Mouse (Mus musculus): ENCODE data around the gene Kif20b.
A peak's percentile ranks its signal among the peaks of the same experiment; 100 is the strongest.

Gene Kif20b

DNA sequence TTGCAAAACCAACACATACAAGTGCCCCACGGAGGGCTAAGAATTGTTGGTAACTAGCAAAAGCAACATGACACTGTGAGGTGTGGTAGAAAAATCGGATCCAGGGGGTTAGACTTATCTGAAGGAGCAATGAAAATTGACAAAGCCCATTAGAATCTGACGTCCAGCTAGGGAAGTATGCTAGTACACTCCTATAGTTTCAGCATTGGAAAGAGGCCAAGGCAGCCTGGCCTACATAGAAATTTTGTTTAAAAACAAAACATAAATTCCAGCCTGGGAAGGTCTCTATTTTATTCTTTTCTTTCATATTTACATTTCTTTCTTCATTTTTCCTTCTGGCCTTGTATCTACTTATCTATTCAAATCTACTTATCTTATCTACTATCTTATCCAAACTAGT, 1.6 kb upstream of the Kif20b start:
- DNase-seq: no peak

DNA sequence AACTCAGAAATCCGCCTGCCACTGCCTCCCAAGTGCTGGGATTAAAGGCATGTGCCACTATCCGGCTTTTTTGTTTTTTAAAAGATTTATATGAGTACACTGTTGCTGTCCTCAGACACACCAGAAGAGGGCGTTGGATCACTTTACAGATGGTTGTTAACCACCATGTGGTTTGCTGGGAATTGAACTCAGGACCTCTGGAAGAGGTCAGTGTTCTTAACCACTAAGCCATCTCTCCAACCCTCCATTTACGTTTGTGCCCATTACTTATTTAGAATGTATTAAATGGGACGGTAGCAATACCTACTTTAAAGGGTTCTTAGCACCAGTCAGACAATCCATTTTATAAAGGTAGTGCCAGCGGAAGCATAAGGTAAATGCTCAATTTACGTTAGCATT, 909 bp upstream of the Kif20b start:
- no peak for DNase-seq

GRCm38 (mm10) chr19:34922603-34922963, 422 bp downstream of the Kif20b start:
- no peak for DNase-seq

DNA sequence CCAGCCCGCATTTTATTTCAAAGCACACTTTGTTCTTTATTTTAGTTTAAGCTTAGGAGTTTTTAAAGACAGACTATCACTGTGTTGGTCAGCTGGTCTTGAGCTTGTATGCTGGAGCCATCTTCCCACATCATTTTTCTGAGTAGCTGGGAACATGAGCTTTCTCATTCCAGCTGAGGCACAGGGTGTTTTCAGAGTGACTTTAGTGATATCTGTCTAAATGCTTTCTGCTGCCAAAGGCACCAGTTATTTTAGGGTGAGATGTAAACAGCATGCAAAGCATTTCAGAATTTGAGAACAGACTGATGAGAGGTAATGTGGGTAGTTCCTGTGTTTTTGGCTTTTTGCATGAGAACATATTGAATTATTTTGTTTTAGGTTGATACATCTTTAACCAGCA, 25.0 kb downstream of the Kif20b start:
- no peak for DNase-seq

DNA sequence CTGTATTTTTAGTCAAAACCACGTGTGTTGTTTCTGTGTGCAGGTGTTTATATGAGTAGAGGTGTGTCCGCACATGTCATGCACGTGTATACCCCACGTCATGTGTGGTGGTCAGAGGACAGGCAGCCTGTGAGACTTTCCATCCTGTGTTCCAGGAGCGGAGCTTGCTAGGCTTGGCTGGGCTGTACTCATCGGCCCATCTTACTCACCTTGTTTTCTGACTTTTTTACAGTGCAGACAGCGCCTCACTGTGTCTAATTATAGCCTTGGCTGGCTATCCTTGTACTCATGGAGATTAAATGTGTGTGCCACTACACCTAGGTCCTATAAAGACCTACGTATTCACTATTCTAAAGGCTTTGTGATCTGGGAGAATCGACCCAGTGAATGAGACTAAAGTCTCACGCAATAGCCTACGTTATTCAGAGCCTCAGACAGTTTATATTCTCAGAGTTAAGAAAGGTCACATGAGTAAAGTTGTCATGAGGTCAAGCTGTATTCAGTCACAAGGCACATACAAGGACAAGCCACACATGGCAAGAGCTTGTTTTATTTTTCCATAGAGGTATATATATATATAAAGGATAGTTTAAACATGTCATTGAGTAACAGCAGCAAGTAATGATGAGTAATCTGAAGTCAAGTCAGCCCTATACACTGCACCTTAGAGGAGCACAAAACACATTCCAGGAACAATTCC, 31.8 kb downstream of the Kif20b start:
- DNase-seq: no peak

- no peak for DNase-seq
Observed at GRCm38 (mm10) chr19:34959369-34959768, 37.2 kb downstream of the Kif20b start.

- no peak for DNase-seq
Observed at GRCm38 (mm10) chr19:34984742-34985141, 62.6 kb downstream of the Kif20b start.

- no peak for DNase-seq
Observed at GRCm38 (mm10) chr19:34990443-34990842, 68.3 kb downstream of the Kif20b start.

GRCm38 (mm10) chr19:34992969-34993527, 70.9 kb downstream of the Kif20b start:
- peak; percentile 53 for DNase-seq

- DNase-seq: no peak
Observed at GRCm38 (mm10) chr19:35015058-35015457, 92.9 kb downstream of the Kif20b start.

- DNase-seq: no peak
Observed at GRCm38 (mm10) chr19:35017474-35018208, 95.5 kb downstream of the Kif20b start.

DNA sequence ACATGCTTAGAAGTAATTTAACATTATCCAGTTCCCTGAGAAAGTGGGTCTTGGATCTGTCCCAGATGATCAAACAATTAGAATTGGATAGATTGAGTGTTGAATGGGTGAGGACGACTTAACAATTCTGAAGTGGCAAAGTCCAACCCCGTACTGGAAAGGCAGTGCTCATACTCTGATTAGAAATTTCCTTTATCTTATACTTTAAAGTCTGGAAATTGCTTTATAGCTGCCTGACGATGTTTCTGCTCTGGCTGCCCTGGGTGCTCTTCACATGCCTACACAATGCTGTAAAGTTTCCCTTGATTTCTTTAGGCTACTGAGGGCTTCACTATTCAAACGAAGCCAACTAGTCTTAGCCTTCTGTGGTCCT, 96.0 kb downstream of the Kif20b start:
- no peak for DNase-seq
